Mouse (Mus musculus) forelimb bud, embryonic 11.5 days (tissue): Measurements from ENCODE around the gene C1rl.
"Not testable (repeated sequence)": the region's sequence is repeated elsewhere in the genome, so short reads cannot be mapped to it uniquely, and the experiment has no call there.

ENCODE experiments used
- DNase-seq: peaks from one replicate; pipeline ENCODE4 v3.0.0-alpha.2; 2012; ENCODE audit warnings: low read depth, low spot score

Gene C1rl

GRCm38 (mm10) chr6:124492842-124493561, at the start of gene C1rl:
Gene C1rl, plus strand, starts transcription at chr6:124493113.
- DNase-seq, result peak; percentile 89

DNA sequence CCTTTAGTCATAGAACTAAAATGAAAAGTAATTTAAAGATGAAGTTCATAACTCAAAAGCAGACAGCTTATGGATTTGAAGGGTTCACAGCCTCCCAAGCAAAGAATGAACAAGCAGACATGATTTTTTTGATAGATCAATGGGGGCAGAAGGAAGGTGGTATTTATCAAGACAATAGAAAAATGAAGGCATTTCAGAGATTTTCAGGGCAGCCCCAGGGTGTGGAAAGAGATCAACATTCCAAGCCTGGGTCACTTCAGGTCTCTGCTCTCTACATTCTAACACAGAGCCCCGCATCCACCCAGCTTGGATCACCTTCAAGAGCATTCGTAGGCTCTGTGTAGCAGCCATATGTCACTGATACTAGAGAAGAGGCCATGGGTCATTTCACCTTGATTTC, 49.6 kb upstream of the C1rl start:
- no peak for DNase-seq

GRCm38 (mm10) chr6:124446024-124446423, 46.9 kb upstream of the C1rl start:
- no peak for DNase-seq

DNA sequence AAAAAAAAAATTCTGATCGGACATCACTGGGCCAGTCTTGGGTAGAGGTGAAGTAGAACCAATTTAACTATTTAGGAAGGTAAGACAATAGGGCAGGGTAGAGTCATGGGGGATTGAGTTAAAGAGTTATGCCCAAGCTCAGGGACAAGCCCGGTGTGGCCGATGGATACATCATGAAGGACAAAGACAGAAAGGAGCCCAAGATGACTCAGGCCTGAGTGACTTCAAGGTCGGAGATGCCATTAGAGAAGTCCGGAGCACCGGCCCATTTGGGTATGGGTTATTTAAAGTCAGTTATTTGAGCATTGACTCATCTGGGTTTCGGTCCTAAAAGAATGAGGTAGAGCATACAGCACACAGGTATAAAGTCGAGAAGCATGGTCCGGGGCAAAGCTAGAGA, 46.5 kb upstream of the C1rl start:
- DNase-seq, result no peak

GRCm38 (mm10) chr6:124447356-124447755, 45.6 kb upstream of the C1rl start:
- no peak for DNase-seq

DNA sequence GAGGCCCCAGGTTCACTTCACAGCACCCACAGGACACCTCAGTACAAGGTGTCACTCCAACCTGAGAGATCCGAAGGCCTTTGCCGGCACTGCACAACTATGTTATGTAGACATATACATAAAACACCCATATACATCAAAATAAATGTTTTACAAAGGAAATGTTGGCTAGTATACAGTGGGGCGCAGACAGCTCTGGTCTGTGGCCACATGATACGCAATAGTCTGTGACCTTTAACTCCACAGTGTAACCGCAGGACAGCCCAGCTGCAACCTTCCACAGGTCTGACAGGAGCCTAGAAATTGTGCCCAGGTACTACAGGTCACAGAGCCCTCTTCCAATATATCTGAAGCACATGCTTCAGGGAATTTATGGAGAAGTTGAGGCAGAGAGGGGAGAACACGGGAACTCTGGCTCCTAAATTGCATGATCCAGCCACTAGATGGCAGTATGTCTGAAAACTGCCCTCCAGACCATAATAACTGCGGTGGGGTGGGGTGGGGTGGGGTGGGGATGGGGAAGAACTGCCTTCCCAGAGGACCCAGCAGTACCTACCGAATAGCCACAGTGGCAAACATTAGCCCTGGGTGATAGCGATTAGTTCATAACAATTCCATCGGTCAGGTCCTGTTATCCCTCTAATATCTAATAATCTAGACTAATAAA, 44.6 kb upstream of the C1rl start:
- DNase-seq, result no peak

GRCm38 (mm10) chr6:124448959-124449667, 43.8 kb upstream of the C1rl start:
- no peak for DNase-seq

- no peak for DNase-seq
These were observed 43.1 kb upstream of the C1rl start for GRCm38 (mm10) chr6:124449668-124450383.

GRCm38 (mm10) chr6:124451995-124452394, 40.9 kb upstream of the C1rl start:
- DNase-seq, result no peak

DNA sequence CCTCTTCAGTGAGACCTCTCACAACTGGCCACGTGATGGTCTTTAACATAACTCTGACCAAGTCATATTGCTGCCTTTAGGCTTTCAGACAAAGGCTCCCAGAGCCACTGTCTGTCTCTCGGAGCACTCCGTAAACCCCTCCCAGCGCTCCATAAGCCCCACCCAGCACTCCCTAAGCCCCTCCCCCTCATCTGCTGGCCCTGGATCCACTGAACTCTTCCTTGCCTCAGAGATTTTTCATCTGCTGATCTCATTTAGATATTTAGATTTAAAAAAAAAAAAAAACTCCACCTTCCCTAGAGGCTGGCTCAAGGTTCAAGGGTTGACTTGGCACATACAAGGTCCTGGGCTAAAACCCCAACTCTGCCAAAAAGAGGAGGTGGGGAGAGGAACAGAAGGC, 39.2 kb upstream of the C1rl start:
- no peak for DNase-seq

- no peak for DNase-seq
These were observed 36.7 kb upstream of the C1rl start for GRCm38 (mm10) chr6:124456243-124456642.

DNA sequence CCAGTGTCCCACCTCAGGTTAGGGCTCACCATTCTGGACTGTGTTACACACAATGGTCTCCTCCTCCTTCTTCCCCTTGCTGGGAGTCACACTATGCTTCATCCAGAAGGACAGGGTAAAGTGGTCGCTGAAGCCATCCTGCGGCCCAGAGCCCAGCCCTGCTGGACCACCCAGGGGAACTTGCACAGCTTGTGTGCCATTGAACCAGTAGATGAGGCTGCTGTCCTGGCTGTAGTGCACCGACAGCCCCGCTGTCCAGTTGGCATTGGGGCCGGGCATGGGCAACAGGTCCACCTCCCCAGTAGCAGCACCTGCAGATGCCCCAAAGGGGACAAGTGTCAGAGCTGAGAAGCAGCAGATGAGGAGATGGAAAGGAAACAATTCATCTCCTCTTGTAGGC, 35.1 kb upstream of the C1rl start:
- DNase-seq, result no peak

DNA sequence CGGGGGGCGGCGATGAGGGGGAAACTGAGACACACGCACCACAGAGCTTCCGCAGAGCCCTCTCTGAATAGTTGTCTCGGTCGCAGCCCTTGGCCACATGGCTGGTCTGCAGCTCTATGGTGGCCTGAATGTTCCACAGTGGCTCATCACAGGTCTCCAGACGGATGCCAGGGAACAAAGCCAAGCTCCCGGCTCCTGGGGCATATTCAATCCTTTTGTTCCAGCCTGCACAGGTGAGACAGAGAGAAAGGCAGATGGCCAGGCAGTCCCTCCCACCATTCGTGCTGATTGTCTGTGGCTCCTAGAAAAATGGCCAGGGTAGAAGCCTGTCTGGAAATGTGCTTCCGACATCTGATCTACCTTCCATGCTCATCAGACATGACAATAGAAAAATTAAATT, 34.4 kb upstream of the C1rl start:
- no peak for DNase-seq

- DNase-seq, result no peak
These were observed 33.5 kb upstream of the C1rl start for GRCm38 (mm10) chr6:124459388-124459787.

DNA sequence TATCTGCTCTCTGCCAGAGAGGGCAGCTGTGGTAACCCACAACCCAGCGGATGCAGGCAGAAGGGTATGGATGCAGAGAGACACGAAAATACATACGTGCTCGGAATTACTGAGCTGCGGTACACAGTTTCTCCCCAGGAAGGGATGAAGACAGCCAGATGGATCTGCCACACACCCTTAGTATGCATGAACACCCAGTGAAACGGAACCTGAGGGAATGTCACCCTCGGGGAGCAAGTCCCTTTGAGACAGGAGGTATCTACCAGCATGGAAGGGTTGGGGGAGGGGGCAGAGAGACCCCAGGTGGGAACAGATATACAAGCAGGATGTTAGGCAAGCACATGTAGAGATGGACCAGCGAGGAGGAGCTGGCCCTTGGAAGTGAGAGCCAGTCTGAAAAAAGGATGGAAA, 29.0 kb upstream of the C1rl start:
- DNase-seq, result no peak

DNA sequence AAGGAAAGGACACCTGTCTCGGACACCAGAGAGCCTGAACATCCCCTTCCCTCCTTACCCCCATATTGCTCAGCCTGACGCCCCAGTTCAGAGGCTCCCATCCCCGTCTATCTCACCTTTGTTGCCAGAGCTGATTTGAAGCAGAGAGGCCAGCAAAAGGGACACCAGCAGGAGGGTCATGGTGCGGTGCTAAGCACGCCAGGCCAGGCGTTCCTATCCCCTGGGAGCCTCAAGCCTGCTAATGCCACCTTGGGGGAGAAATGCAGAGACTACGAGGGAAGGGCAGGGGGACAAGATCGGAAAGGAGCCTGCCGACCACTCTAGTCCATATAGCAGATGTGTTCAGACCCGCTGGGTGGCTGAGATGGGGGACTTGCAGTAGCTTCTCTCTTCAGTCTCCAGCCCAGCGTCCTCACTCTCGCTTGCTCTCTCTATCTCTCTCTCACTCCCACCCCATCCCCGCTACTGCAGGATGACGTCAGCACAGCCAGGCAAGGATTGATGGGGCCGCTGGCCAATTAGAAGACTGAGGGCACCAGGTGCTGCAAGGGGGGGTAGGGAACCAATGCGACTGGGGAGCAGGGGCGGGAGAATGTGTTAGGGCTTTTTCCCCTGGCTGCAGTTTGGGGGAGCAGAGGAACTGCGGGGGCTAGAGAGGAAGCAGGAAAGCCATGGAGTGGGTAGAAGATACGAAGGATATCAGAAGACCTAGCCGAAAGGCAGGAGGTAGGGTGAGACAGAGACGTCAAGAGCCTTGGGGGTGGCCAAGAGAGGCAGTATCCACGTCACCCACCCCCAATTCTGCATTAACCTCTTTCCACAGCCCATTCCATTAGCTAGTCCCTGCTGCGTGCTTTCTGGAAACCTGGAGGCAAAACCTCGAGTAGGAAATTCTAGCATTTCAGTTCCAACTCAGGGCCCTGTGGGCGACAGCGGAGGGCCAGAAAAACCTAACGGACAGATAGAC, 28.3 kb upstream of the C1rl start, which contains the start of gene Clstn3:
Gene Clstn3 (minus strand): TSS at position 490 of the 967 bp plus-strand sequence.
- DNase-seq, result peak; percentile 86

DNA sequence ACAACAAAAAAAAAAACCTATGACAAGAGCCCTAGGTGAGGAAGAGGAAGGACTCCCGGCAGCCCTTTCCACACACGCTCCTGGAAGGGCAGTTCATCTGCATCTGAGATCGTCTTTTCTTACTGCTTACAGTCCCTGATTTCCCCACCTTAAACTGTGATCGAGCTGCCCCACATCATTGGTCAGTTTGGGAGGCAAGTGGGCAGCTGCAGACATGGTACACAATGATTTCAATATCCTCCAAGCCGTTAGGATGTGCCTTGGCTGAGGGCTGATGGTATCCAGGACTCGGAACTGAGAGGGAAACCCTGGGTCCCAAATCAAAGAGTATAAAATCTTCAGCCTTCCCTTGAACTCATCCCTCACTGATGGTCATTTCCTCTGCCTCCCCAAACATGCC, 27.6 kb upstream of the C1rl start:
- DNase-seq, result no peak

GRCm38 (mm10) chr6:124465729-124466128, 27.2 kb upstream of the C1rl start:
- no peak for DNase-seq

- no peak for DNase-seq
These were observed 21.8 kb upstream of the C1rl start for GRCm38 (mm10) chr6:124471121-124471520.

DNA sequence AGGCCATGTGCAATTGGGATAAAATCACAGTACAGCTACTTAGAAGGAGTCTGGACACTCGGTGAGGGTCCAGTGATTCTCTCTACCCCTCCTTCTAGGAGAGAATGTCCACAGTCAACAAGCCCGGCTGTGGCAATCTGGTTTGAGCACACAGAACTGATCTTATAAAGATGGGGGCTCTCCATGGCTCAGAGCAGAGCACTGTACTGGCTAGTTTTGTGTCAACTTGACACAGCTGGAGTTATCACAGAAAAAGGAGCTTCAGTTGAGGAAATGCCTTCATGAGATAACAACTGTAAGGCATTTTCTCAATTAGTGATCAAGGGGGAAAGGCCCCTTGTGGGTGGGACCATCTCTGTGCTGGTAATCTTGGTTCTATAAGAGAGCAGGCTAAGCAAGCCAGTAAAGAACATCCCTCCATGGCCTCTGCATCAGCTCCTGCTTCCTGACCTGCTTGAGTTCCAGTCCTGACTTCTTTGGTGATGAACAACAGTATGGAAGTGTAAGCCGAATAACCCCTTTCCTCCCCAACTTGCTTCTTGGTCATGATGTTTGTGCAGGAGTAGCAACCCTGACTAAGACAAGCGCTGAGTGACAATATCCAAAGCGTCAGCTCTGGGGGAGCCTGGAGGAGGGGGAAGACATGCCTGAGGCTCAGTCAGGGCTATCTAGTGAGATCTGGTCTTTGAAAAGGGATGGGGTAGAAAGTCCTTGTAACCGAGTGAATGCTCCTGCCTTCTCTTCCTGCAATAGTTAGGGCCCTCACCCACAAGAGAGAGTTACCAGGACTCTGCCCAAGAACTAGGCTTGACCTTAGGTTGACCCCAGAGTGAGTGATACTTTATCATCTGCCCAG, 20.9 kb upstream of the C1rl start:
- not testable (repeated sequence) for DNase-seq
